Mouse (Mus musculus): ENCODE results near the gene Fbxo27.
"Not testable (repeated sequence)": the region's sequence is repeated elsewhere in the genome, so short reads cannot be mapped to it uniquely, and the experiment has no call there.

Gene Fbxo27

GRCm38 (mm10) chr7:28701306-28701705 is 8.7 kb downstream of the Fbxo27 start:
- in situ Hi-C loops (cut with MboI; ENCODE audit: low sequenced_read_pairs): not testable (repeated sequence)

- in situ Hi-C loops (cut with MboI; ENCODE audit: low sequenced_read_pairs): no loop called here
Measured at GRCm38 (mm10) chr7:28702601-28703143, 10.0 kb downstream of the Fbxo27 start.

GRCm38 (mm10) chr7:28709454-28709853 is 16.8 kb downstream of the Fbxo27 start:
- in situ Hi-C loops (cut with MboI; ENCODE audit: low sequenced_read_pairs): no loop called here

GRCm38 (mm10) chr7:28710962-28711361 is 18.3 kb downstream of the Fbxo27 start:
- in situ Hi-C loops (cut with MboI; ENCODE audit: low sequenced_read_pairs): no loop called here

- in situ Hi-C loops (cut with MboI; ENCODE audit: low sequenced_read_pairs): no loop called here
Measured at GRCm38 (mm10) chr7:28714667-28715066, 22.0 kb downstream of the Fbxo27 start.

- in situ Hi-C loops (cut with MboI; ENCODE audit: low sequenced_read_pairs): no loop called here
Measured at GRCm38 (mm10) chr7:28715598-28715997, 22.9 kb downstream of the Fbxo27 start.

GRCm38 (mm10) chr7:28716590-28717281 is 24.1 kb downstream of the Fbxo27 start, which contains the start of gene Fbxo17:
Fbxo17 (plus strand) TSS chr7:28716804.
- in situ Hi-C loops (cut with MboI; ENCODE audit: low sequenced_read_pairs): no loop called here

GRCm38 (mm10) chr7:28717726-28718125 is 25.1 kb downstream of the Fbxo27 start:
- in situ Hi-C loops (cut with MboI; ENCODE audit: low sequenced_read_pairs): no loop called here

GRCm38 (mm10) chr7:28719159-28719558 is 26.5 kb downstream of the Fbxo27 start:
- in situ Hi-C loops (cut with MboI; ENCODE audit: low sequenced_read_pairs): no loop called here

- in situ Hi-C loops (cut with MboI; ENCODE audit: low sequenced_read_pairs): no loop called here
Measured at GRCm38 (mm10) chr7:28719650-28720049, 27.0 kb downstream of the Fbxo27 start.

GRCm38 (mm10) chr7:28720753-28721537 is 28.3 kb downstream of the Fbxo27 start:
- in situ Hi-C loops (cut with MboI; ENCODE audit: low sequenced_read_pairs): no loop called here

GRCm38 (mm10) chr7:28722079-28722478 is 29.4 kb downstream of the Fbxo27 start:
- in situ Hi-C loops (cut with MboI; ENCODE audit: low sequenced_read_pairs): no loop called here

GRCm38 (mm10) chr7:28724613-28725012 is 32.0 kb downstream of the Fbxo27 start:
- in situ Hi-C loops (cut with MboI; ENCODE audit: low sequenced_read_pairs): no loop called here

- in situ Hi-C loops (cut with MboI; ENCODE audit: low sequenced_read_pairs): no loop called here
Measured at GRCm38 (mm10) chr7:28726600-28726999, 34.0 kb downstream of the Fbxo27 start.

GRCm38 (mm10) chr7:28727649-28728340 is 35.1 kb downstream of the Fbxo27 start:
- in situ Hi-C loops (cut with MboI; ENCODE audit: low sequenced_read_pairs): no loop called here

- in situ Hi-C loops (cut with MboI; ENCODE audit: low sequenced_read_pairs): no loop called here
Measured at GRCm38 (mm10) chr7:28732341-28733142, 39.9 kb downstream of the Fbxo27 start.

- in situ Hi-C loops (cut with MboI; ENCODE audit: low sequenced_read_pairs): no loop called here
Measured at GRCm38 (mm10) chr7:28733211-28733610, 40.6 kb downstream of the Fbxo27 start.

GRCm38 (mm10) chr7:28735701-28736100 is 43.1 kb downstream of the Fbxo27 start:
- in situ Hi-C loops (cut with MboI; ENCODE audit: low sequenced_read_pairs): no loop called here

- in situ Hi-C loops (cut with MboI; ENCODE audit: low sequenced_read_pairs): no loop called here
Measured at GRCm38 (mm10) chr7:28739829-28740228, 47.2 kb downstream of the Fbxo27 start.

- in situ Hi-C loops (cut with MboI; ENCODE audit: low sequenced_read_pairs): no loop called here
Measured at GRCm38 (mm10) chr7:28740949-28741348, 48.3 kb downstream of the Fbxo27 start.

GRCm38 (mm10) chr7:28741368-28741708 is 48.7 kb downstream of the Fbxo27 start:
- in situ Hi-C loops (cut with MboI; ENCODE audit: low sequenced_read_pairs): no loop called here
